Mouse (Mus musculus): Measurements from ENCODE around the gene Sprr1a.
A peak's percentile ranks its signal among the peaks of the same experiment; 100 is the strongest.

DNA sequence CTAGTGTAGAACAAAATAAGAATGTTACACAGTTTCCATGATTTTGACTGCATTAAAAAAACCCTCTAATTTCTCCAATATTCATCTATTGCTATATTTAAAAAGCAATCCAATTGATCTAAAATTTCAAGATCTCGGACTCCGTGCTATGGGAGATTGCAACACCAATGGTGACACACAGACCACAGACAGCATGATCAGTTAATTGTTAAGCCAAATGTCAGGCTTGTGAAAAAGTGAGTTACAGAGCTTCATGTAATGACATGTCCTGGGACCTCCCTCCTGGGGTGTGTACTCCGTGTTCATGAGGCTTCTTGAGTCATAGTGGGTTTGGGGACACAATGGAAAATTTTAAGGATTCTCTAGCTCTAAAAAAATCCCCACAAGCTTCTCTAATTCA is 45.5 kb downstream of the Sprr1a start:
- TF ChIP-seq CTCF (IDR thresholded peaks at IDR 0.05; ENCODE audit: control insufficient read depth, insufficient read depth, insufficient read length) (no peak), MAX (IDR thresholded peaks at IDR 0.05) (no peak), CEBPB (IDR thresholded peaks at IDR 0.05; ENCODE audit: low read depth) (peak; percentile 87)
